12 mouse cellular contexts compared by ENCODE assay signal in genomic region chr6:86772631-86773030, GRCm38 (mm10). TPM values are rescaled to one million over a fixed set of nuclear protein-coding genes. Genes with fewer than 3 reads are reported as not detected.
DNase-seq lines count a peak whose midpoint lies in the region; ATAC-seq lines count a peak whose summit lies in the region.
"Had no signal": no experiment of that assay in that cellular context is flagged by ENCODE, and none has a peak within 500 bp of the region (broad histone marks: within the 10 kb centered on the region; RNA-seq: fewer than 3 reads in every experiment).

No protein-coding gene starts in this region.

- H3K9ac ChIP-seq in heart, embryonic 11.5 days (ENCODE audit: low read depth, low read length) = no peak overlapping the region

- WGBS in heart, embryonic 11.5 days (ENCODE audit: insufficient replicate concordance) = 78% methylated on average over 7 of the region's 7 CpGs

- no peak overlapping the region for H3K27ac ChIP-seq in heart, embryonic 11.5 days (ENCODE audit: low read depth, low read length)
- H3K27ac ChIP-seq: midbrain, embryonic 10.5 days had no signal

- no peaks in the 10 kb centered on the region for H3K9me3 ChIP-seq in heart, embryonic 11.5 days (replicated peaks; ENCODE audit: control insufficient read depth, low read length)
- H3K9me3 ChIP-seq: midbrain, embryonic 10.5 days had no signal

- no peaks in the 10 kb centered on the region for H3K36me3 ChIP-seq in heart, embryonic 11.5 days (ENCODE audit: control insufficient read depth, insufficient read depth, low read length)
- H3K36me3 ChIP-seq: midbrain, embryonic 10.5 days had no signal

- DNase-seq in heart, adult 8-10 months (ENCODE audit: low spot score) = peak; percentile 69
- DNase-seq in MN1 (ENCODE audit: low spot score) = peak; percentile 27
- peak; percentile 61 for DNase-seq in gastrocnemius, postnatal 25 days
- DNase-seq in cerebellum, adult 11 months = no peak
- DNase-seq in c-Kit-positive CD71-positive TER-119-positive erythroid progenitor cells, embryonic 14.5 days (ENCODE audit: low spot score) = no peak
- no peak for DNase-seq in layer of hippocampus, postnatal 14 days (ENCODE audit: low spot score in 2 of 2)
- DNase-seq: cerebellum, postnatal 14 days; right cerebral cortex, postnatal 14 days; thymus, postnatal 4 days had no signal

- no peak overlapping the region for H3K4me3 ChIP-seq in heart, embryonic 11.5 days (ENCODE audit: low read depth, low read length)
- H3K4me3 ChIP-seq: midbrain, embryonic 10.5 days had no signal

- no peaks in the 10 kb centered on the region for H3K4me1 ChIP-seq in heart, embryonic 11.5 days (ENCODE audit: control insufficient read depth, insufficient read depth, low read length)
- H3K4me1 ChIP-seq: midbrain, embryonic 10.5 days had no signal

- no peak overlapping the region for H3K4me2 ChIP-seq in heart, embryonic 11.5 days

- no peaks in the 10 kb centered on the region for H3K27me3 ChIP-seq in heart, embryonic 11.5 days (ENCODE audit: control insufficient read depth, insufficient read depth, low read length)

- ATAC-seq in heart, embryonic 11.5 days (replicated peaks; ENCODE audit: insufficient number of reproducible peaks, low FRiP score, low TSS enrichment) = no peak
- peak; percentile 23; the same call in 1 of the 2 replicates for ATAC-seq in megakaryocyte progenitor cell, adult 5-6 weeks (replicated peaks; ENCODE audit: poor library complexity)

RNA-seq across cellular contexts. Expression of gene Anxa4, which starts 20.8 kb away (rescaled TPM):
- 10 to 100 TPM; 29.2 to 41.0 (median 37.3) TPM for total RNA-seq in heart, adult 8-10 months (2022)
- 13.0 and 13.7 TPM in 2 replicates for polyA plus RNA-seq in heart, embryonic 11.5 days (2014; fragmentation: Nextera tagmentation; extraction: Ambion mirVana)
- 10 to 100 TPM; 13.4 to 19.7 TPM for total RNA-seq in gastrocnemius, postnatal 25 days (2021)
- 14.6 and 18.4 TPM in 2 replicates for total RNA-seq in megakaryocyte progenitor cell, adult 5-6 weeks (2015)
- total RNA-seq in megakaryocyte progenitor cell, adult 5-6 weeks (2017) = 15.3 and 21.2 TPM in 2 replicates
- total RNA-seq in layer of hippocampus, postnatal 14 days (2021) = 1 to 10 TPM; 2.8 to 5.8 TPM

RNA-seq across cellular contexts. Expression of gene Gmcl1, which starts 39.4 kb away (rescaled TPM):
- 1 to 10 TPM; 3.6 to 5.2 (median 4.3) TPM for total RNA-seq in heart, adult 8-10 months (2022)
- 18.5 and 22.2 TPM in 2 replicates for polyA plus RNA-seq in heart, embryonic 11.5 days (2014; fragmentation: Nextera tagmentation; extraction: Ambion mirVana)
- 1 to 10 TPM; 2.4 to 2.8 TPM for total RNA-seq in gastrocnemius, postnatal 25 days (2021)
- total RNA-seq in megakaryocyte progenitor cell, adult 5-6 weeks (2015) = 24.5 and 28.2 TPM in 2 replicates
- total RNA-seq in megakaryocyte progenitor cell, adult 5-6 weeks (2017) = 26.1 TPM in 2 replicates
- 10 to 100 TPM; 33.8 to 37.8 TPM for total RNA-seq in layer of hippocampus, postnatal 14 days (2021)

Comparison
In these comparisons a context has a peak if more than half of its experiments do, and no peak if none do; other contexts are left out.
1. DNase-seq: peak in heart, adult 8-10 months (single experiment), MN1 (single experiment) and gastrocnemius, postnatal 25 days (single experiment); none in cerebellum, adult 11 months (single experiment), c-Kit-positive CD71-positive TER-119-positive erythroid progenitor cells, embryonic 14.5 days (single experiment) and layer of hippocampus, postnatal 14 days (0 of 2).
2. RNA of gene Gmcl1, which starts 39.4 kb away (total RNA-seq): 33.8 to 37.8 TPM in layer of hippocampus, postnatal 14 days and 24.5 to 28.2 TPM in megakaryocyte progenitor cell, adult 5-6 weeks; 3.6 to 5.2 TPM in heart, adult 8-10 months and 2.4 to 2.8 TPM in gastrocnemius, postnatal 25 days; every median in the first group is over 4 times any median in the second.